Mouse (Mus musculus): ENCODE measurements around the gene Btnl1.

The Btnl1 gene

DNA sequence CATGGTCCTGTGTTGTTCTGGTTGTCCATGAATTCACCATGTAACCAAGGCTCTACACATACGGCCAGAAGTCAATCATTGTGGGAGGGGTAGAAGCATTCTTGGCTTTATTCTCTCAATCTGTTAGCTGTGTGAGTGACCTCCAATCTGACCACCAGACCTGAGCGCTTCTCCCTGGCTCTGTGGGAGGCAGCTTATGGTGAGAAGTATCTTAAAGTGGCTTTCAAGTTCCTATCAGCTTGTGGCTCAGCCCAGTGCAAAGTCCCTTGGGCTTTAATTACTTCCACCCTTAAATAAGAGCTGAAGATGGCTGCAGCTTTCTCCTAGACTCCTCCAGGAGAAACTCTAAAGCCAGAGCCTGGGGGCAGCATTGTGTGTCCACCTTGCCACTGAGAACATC lies at the start of gene Btnl1:
TSS of gene Btnl1 (plus strand) at position 286 of the 400 bp plus-strand sequence.
- DNase-seq: no peak

DNA sequence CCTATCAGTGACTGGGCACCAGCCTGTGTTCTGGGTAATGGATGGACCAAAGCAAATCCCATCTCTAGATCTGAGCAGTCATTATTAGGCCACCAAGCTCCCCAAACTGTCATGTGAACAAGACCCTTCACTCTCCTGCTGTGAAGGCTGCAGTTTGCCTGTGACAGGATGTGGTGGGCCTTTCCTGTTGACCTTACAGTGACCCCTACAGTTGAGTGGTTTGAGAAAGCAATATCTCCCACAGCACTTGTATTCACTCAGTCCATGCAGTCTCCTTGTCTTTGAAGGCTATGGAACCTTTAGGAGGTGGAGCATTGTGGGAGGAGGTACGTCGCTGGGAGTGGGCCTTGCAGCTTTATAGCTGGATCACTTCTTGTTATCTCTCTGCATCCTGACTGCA lies 47.1 kb upstream of the Btnl1 start:
- DNase-seq: no peak

DNA sequence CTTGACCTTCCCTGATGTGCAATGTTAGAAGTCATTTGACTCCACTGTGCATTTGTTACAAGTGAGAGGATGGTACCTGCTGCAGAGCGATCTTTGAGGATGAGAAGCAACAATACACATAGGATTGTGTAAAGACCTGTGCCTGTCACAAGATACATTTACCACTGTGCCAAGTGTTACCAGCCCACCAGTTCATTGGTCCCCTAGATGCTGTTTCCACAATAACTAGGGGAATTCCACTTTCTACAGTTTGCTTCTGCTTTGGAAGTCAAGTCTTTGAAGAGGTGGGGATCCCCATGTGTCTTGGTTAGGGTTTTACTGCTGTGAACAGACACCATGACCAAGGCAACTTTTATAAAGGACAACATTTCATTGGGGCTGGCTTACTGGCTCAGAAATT lies 45.7 kb upstream of the Btnl1 start:
- no peak for DNase-seq

DNA sequence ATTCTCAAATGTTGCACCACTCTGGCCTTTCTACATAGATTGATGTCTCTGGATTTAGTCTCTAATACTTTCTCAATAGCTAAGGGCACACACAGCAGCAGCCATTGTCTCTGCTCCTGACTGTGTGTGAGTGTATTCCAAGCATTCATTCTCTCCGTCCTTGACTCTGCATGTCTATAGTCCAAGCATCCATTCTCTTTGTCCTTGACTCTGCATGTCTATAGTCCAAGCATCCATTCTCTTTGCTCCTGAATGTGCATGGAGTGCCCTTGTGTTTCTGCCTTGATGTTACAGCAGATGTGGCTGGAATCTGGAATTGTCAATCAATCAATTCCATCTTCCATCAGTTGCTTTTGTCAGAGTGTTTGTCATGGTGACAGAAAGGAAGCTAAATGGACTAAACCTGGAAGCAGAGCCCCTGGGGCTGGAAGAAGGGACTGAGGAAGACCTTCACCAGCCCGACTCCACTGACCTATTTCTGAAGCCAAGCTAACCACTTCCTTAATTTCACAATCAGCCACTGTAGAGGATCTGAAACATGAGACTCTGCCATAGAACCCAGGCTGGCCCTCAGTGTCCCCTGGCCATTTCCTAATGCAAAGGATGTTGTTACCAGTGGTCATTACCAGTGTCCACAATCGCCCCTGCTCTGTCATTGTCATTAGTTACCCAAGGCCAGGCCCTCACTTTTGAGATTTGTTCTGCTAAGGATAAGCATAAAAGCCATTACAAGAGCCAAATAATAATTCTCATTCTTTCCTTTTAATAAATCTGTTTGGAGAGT lies 36.1 kb upstream of the Btnl1 start:
- peak in 1 of 2 experiments; percentile 28 for DNase-seq

DNA sequence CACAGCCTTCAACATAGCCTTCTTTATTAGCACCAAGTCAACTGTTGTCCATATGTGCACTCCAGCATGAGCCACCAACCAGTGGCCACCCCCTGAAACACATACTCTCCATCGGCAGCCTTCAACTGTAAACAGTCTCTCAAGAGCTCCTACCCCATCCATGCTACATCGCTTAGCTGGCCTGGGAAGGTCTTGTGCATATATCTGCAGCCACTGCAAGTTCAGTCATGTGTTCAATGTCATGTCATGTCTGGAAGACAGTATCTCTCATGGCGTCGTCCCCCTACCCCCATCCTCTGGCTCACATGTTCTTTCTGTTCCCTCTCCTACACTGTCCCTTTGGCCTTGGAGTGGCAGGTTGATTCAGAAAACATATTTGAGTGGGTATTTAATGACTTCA lies 32.0 kb upstream of the Btnl1 start:
- DNase-seq: no peak

DNA sequence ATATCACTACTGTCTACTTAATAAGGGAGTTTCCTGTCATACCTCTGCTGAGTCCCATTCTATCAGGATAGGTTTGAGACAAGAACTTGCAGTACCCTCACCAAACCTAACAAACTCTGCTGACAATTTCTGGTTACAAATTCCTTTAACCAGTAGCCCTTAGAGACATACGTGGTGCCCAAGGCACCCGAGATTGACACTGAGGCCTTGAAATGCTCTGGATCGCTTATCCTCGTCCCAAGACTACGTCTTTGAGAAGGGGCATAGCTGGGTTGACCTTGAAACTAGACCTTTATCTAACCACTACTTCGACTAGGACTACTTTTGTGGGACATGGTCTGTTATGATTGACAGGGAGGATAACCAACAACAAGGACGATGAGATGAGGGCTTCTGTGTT lies 31.4 kb upstream of the Btnl1 start:
- no peak for DNase-seq

DNA sequence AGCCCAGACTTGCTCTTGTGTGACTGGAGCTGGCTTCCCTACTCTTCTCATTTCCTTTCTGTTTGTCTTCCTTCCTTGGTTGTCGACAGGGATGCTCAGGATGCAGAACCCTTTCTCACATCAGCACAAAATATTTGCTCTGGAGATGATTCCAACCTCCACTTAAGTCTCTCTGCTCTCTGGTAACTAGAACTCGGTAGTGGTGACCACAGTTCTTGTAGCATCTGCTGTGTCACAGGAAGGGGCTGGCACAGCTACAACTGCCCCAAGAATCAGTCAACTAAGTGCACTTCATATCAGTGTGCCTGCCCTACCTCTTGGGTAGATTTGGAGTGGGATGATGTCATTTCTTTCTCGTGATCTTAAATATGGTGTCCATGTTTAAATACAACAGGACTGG lies 30.9 kb upstream of the Btnl1 start:
- DNase-seq: peak in 1 of 2 experiments; percentile 26

DNA sequence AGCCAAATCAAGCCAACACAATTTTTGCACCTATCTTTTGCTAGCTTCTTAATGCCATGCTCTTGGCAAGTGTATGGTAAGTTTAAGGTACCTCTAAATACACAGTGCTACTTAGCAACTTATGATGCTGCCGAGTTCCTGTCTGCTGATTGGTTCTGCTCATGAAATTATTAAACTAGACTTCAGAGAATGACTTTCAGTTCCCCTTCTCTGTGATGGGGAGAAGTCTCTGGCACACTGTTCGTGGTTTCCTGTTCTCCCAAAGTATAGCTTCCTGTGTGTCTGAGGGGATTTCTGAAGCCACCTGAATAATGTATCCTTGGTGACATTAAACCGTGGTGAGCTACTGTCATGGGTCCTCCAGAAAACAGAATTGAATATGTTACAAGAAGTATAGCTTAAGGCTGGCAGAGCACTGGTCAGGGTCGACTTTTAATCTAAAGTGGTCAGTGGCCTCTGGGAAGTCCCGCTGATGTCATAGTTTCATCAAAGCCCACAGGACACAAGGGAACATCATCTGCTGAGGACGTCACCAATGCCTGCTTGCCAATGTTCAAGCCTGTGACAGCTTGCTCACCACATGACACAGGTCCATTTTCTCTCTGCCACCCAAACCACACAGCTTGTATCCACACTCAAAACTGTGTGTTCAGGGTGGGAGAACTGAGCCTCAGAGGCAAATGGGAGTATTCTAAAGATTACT lies 29.2 kb upstream of the Btnl1 start:
- peak; percentile 78 for DNase-seq

DNA sequence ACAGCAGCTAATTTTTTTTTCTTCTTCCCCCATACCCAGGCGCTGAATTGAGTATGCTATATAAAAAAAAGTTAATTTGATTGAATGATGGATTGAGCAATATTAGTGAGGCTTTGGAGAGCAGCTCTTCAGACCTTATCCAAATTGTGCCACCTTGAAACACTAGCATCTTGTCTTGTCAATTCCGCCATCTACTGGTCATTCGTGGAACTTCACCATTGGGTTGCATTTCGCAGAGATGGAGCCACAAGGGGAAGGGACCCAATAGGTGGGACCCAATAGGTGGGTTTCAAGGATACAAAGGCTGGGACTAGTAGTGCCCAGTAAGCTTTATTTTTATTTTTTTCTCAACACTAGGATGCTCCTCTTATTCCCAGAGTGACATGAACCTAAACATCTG lies 27.5 kb upstream of the Btnl1 start:
- DNase-seq: peak; percentile 74 to 78

DNA sequence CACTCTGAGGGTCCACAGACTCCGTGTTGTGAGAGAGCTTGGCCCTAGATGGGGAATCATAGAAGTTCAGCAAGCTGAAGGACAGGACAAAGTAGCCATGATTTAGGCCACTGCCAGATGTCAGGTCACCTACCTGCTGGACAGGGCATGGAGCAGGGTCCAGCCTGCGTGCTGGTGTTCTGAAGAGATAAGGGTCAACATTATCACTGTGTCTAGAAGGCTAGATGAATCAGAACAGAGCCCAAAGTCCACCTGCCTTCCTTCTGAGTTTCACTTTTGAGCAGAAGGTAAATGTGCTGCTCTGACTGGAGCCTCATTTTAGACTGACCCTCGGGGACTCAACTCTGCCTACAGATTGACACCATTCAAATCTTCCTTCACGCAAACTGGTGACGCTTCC lies 22.4 kb upstream of the Btnl1 start, which contains the start of gene Btnl2:
TSS of gene Btnl2 (plus strand) at position 284 of the 400 bp plus-strand sequence.
- no peak for DNase-seq

DNA sequence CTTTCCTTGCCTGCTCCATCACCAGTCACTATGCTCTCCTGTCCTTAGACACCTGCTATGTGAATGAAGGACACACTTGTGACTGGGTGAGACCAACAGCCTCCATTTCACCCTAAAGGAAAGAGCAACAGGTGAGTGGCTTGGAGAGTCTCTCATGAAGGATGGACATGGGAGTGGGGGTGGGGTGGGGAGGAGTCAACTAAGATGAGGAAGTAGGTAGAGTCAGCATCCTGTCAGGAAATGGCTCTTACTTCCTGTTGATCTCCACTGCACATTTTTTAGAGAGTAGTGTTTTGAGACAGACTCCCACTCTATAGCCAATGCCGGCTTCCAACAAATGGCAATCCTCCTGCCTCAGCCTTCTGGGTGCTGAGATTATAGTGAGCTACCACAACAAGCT lies 22.0 kb upstream of the Btnl1 start:
- peak in 1 of 2 experiments; percentile 12 for DNase-seq

DNA sequence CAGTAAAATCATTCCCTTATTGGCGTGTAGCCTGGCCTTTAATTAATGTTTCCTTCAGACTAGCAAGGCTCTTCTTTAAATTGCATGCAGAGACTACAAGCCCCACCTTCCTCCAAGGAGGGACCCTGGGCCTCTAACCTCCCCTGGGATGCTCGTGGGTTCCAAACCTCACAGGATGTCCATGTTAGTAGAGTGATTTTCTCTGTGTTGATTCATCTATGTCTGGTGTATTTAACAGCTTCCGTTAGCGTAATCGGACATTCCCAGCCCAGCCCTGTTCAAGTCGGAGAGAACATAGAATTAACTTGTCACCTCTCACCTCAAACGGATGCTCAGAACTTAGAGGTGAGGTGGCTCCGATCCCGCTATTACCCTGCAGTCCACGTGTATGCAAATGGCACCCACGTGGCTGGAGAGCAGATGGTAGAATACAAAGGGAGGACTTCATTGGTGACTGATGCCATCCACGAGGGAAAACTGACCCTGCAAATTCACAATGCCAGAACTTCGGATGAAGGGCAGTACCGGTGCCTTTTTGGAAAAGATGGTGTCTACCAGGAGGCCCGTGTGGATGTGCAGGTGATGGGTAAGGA lies 13.9 kb upstream of the Btnl1 start:
- no peak for DNase-seq

DNA sequence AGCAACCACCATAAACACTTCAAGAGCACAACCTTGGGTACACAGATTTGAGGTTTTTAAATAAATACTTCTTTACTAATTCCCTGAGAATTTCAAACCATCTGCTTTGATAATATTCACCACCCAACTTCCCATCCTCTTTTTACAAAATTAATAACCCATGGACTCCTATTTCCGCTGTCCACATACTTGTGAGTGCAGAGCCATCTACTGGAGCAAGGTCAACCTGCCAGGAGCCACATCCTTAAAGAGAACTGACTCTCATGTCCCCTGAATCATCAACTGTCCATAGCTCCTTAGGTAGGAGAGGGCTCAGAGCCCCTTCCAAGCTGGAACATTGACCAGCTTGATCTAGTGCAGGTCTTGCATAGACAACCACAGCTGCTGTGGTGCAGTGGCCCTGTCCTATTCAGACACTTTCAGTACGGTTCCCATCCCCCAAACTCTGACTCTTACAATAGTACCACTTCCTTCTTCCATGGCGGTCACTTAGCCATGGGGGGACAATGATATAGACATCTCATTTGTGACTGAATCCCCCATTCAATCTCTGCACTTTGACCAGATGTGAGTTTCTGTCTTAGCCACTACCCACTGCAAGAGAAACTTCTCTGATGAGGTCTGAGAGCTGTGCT lies 13.1 kb upstream of the Btnl1 start:
- DNase-seq: no peak

DNA sequence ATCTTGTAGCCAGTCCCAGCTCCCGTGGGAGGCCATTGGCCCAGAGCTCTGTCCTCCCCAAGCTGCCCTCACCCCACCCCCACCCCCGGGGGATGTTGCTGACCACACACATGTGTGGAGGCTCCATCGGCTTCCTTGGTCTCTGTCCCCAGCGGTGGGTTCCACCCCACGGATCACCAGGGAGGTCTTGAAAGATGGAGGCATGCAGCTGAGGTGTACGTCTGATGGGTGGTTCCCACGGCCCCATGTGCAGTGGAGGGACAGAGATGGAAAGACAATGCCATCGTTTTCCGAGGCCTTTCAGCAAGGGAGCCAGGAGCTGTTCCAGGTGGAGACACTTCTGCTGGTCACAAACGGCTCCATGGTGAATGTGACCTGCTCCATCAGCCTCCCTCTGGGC lies 11.9 kb upstream of the Btnl1 start:
- DNase-seq: no peak

DNA sequence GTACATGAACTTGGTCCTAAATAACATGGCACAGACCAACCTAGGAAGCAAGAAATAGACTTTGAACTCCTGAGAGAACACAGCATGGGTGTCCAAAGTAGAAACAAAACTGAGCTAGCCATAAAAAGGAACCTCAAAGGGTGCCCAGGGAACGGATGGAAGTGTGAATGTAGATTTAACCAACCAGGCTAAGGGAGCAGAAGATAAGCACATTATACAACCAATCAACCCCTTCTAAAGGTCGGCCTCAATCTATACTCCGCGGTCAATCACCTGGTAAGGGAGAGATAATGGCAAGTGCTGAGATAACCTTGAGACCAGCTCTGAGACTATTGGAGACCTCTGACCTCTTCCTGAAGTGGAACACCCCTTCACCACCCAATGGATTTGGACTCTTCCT lies 6.4 kb upstream of the Btnl1 start:
- no peak for DNase-seq

DNA sequence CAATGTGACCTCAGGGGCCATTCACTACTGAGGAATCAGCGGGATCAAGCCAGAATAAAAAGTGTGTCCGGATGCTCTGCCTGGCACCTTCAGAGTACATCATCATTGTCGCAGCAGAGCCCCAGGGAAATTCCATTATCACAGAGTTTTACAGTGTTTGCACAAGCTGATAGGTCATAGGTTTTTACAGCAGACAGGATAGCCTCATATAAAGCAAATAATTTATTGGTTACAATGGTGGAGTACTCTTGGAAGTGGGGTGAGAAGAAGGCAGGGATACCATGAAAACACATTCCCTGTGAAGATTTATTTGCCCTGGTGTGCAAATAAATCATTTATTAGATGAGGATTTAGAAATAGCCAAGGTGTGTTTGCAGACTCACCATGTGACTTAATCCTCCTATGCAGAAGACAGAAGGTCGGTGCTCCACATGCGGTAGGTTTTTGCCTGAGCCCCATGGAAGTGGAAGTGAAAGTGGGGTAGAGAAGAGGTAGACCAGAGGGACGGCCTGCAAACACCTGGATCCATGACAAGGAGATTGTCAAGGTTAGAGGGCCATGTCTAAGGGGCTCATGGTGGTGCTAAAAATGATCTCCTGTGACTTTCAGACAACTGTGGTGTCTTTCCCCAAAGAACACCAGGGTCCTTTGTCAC lies 3.8 kb upstream of the Btnl1 start:
- no peak for DNase-seq

DNA sequence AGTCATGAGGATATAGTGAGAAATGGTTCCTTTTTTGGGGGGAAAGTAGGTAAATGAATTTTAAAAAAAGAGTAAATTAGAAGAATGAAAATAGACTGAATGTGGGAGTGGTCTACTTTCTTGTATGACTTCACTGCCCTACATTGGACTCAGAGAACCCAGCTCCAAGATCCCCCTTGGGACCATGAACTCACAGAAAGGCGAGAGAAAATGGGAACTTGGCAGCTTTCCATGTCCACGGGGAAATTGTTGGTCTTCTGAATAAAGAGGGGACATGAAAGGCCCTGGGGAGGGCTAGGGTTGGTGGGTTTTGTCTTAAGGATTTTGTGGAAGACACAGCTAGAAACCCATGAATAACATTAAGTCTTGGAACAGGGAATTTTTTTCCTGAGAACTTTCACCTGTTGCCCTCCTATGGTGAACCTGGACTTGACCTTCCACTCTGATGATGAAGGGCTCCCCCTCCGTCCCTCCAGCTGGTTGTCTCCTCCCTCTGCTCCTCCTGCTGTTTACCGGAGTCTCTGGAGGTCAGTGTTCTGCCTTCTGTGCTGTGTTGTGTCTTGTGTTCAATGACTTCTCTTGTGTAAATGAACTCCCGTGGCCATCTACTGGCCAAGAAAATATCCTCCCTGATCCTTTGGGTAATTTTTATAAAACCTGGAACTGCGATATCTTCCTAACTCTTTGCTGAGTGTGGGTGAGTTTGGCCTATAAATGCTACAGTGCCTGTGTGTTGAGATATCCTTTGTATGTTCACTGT lies 698 bp downstream of the Btnl1 start:
- no peak for DNase-seq

DNA sequence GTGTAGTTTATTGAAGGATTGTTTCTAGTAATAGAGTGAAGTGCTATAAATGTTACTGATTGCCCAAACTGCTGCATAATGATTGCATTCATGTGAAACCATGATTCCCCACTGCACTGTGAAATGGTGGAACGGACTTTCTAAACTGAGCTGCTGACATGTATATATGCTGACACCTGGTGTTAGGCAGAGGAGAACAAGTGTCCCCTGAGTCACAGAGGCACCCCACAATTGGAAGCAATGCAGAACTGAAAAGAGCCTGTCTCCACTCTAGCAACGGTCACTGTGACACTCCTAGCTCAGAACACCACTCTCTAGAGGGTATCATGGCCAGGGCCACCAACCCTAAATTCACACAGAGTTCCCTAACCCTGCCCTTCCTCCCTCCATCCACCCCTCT lies 1.8 kb downstream of the Btnl1 start:
- DNase-seq: no peak

DNA sequence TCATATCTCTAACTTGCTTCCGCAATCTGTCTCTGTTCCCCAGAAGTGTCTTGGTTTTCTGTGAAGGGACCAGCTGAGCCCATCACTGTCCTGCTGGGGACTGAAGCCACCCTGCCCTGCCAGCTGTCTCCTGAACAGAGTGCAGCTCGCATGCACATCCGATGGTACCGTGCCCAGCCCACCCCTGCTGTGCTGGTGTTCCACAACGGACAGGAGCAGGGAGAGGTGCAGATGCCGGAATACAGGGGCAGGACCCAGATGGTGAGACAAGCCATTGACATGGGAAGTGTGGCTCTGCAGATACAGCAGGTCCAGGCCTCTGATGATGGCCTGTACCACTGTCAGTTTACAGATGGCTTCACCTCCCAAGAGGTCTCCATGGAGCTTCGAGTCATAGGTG lies 2.5 kb downstream of the Btnl1 start:
- no peak for DNase-seq

DNA sequence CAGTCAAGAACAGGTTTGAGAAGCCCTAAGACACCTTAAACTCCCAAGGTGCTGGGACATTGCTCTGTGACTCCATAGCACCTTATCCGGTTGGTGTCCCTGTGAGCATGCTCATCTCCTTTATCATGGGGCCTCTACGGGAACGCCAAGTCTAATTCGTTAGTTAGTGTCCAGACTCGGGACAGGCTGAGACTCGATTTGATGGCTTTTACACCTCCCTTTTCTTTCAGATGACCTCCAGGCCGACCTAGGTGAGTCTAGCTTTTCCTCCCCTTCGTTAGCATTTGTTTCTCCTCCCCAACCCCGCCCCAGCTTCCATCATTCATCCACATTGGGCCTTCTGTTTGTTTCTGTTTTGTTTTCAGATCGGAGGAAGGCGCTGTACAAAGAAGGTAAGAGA lies 4.9 kb downstream of the Btnl1 start:
- DNase-seq: no peak

DNA sequence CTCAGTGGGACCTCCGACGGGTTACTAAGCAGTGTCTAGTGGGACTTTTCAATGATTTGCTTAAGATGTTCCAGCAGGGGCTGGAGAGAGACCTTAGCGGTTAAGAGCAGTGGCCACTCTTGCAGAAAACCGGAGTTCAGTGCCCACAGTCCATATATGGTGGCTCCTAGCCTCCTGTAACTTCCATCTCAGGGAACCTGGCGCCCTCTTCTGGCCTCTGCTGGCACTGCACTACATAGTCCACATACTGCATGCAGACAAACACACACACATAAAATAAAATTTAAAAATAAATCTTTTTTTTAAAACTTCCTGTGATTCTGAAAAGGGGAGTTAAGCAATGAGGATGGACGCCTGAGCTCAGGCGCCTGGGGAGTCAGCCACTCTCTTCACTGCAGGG lies 6.3 kb downstream of the Btnl1 start:
- DNase-seq: no peak

DNA sequence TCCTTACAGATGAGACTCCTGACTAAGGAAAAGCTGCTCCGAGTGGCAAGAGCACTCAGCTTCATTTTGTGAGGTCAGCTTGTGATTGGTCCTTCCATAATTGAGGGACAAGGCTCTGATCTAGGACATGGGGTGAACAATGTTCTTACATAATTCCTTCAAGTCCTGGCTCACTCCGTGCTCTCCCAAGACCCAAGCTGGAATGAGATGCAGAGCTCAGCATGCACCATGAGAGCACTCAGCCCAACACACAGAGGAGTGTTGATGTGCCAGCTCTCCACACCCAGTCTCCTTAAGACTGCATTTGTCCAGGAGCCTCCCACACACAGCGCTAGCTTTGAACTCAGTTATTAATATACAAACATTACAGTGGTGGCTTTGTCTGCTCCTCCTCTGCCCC lies 7.8 kb downstream of the Btnl1 start:
- no peak for DNase-seq
